Mouse (Mus musculus) embryonic facial prominence, embryonic 11.5 days (tissue): ENCODE data around the gene Pvrig. TPM values are rescaled to one million over a fixed set of nuclear protein-coding genes. Genes with fewer than 3 reads are reported as not detected.
"Not testable (repeated sequence)": the region's sequence is repeated elsewhere in the genome, so short reads cannot be mapped to it uniquely, and the experiment has no call there.

Source experiments
- ATAC-seq: fragments of 200-750 bp; cut with Nextera tagmentation; replicated peaks from 2 replicates; pipeline ENCODE4 v1.8.0; 2017; ENCODE audit warnings: low read depth; ENCODE audit not compliant: insufficient number of reproducible peaks, low FRiP score, low TSS enrichment
- DNase-seq: peaks from one replicate; pipeline ENCODE4 v3.0.0-alpha.2; 2015; ENCODE audit warnings: low spot score
- H3K27ac ChIP-seq: fragments of 300-500 bp; sonication (generic); replicated peaks from 2 replicates; pipeline ENCODE4 v1.5.1; 2014; ENCODE audit warnings: mild to moderate bottlenecking, low read depth, low read length, control low read depth
- H3K27me3 ChIP-seq: fragments of 300-500 bp; sonication (generic); 2 replicates; pipeline ENCODE4 v1.6.1; 2014; ENCODE audit warnings: mild to moderate bottlenecking, low read length, moderate library complexity, mixed read lengths; ENCODE audit not compliant: control insufficient read depth, insufficient read depth
- H3K36me3 ChIP-seq: fragments of 300-500 bp; sonication (generic); replicated peaks from 2 replicates; pipeline ENCODE4 v1.6.1; 2014; ENCODE audit warnings: low read depth, mild to moderate bottlenecking, low read length, moderate library complexity, mixed read lengths; ENCODE audit not compliant: control insufficient read depth, insufficient read depth
- H3K4me1 ChIP-seq: fragments of 300-500 bp; sonication (generic); 2 replicates; pipeline ENCODE4 v1.6.1; 2014; ENCODE audit warnings: low read length, mixed read lengths; ENCODE audit not compliant: control insufficient read depth, insufficient read depth
- H3K4me2 ChIP-seq: fragments of 300-500 bp; sonication (generic); 2 replicates; pipeline ENCODE4 v1.6.1; 2014; ENCODE audit warnings: low read depth, mild to moderate bottlenecking, control low read depth, low read length, moderate library complexity
- H3K4me3 ChIP-seq: fragments of 300-500 bp; sonication (generic); 2 replicates; pipeline ENCODE4 v1.5.1; 2014; ENCODE audit warnings: low read depth, low read length, control low read depth
- H3K9ac ChIP-seq: fragments of 300-500 bp; sonication (generic); replicated peaks from 2 replicates; pipeline ENCODE4 v1.6.1; 2014; ENCODE audit warnings: mild to moderate bottlenecking, control low read depth, low read length
- H3K9me3 ChIP-seq: fragments of 300-500 bp; sonication (generic); replicated peaks from 2 replicates; pipeline ENCODE4 v1.6.1; 2016; ENCODE audit warnings: mild to moderate bottlenecking, low read length, inconsistent platforms, mixed read lengths; ENCODE audit not compliant: control insufficient read depth
- WGBS: fragments of 180-500 bp; shearing (Covaris S2); extraction: QIAGEN DNeasy Blood & Tissue Kit; methylation state at CpG from one replicate; pipeline ENCODE4 v1.1.7; 2014; 5-methylcytosine and 5-hydroxymethylcytosine counted together
- polyA plus RNA-seq: library from polyadenylated mRNA; unstranded; fragments of >200 nt; fragmentation: Nextera tagmentation; extraction: Ambion mirVana; gene quantifications from 2 replicates; pipeline ENCODE4 v1.2.1, GENCODE M21; 2014

Pvrig gene
- polyA plus RNA-seq: not detected in 2 replicates

- Histone ChIP-seq H3K36me3 (no peaks in the 10 kb centered on the region), H3K9me3 (no peaks in the 10 kb centered on the region), H3K9ac (no peak within 1 kb of the TSS), H3K27ac (no peak within 1 kb of the TSS), H3K4me1 (no peaks in the 10 kb centered on the region), H3K4me2 (no peak within 1 kb of the TSS), H3K27me3 (no peaks in the 10 kb centered on the region), H3K4me3 (no peak within 1 kb of the TSS)
- DNase-seq (no peak), ATAC-seq (no peak)
- 79% methylated on average over 2 of the region's 2 CpGs for WGBS
Measured at GRCm38 (mm10) chr5:138341661-138342060, at the start of gene Pvrig. Gene Pvrig (plus strand): TSS chr5:138341961.

- Histone ChIP-seq H3K27me3 (no peaks in the 10 kb centered on the region), H3K9ac (no peak overlapping the region), H3K36me3 (no peaks in the 10 kb centered on the region), H3K27ac (no peak overlapping the region), H3K9me3 (no peaks in the 10 kb centered on the region), H3K4me3 (no peak overlapping the region), H3K4me2 (no peak overlapping the region), H3K4me1 (no peaks in the 10 kb centered on the region)
- DNase-seq (no peak), ATAC-seq (no peak)
Measured at GRCm38 (mm10) chr5:138294158-138294557, 47.6 kb upstream of the Pvrig start.

- no peak overlapping the region for H3K4me2 ChIP-seq
- no peaks in the 10 kb centered on the region for H3K36me3 ChIP-seq
- WGBS: 87% methylated on average over 2 of the region's 2 CpGs
- no peak overlapping the region for H3K4me3 ChIP-seq
- no peaks in the 10 kb centered on the region for H3K4me1 ChIP-seq
- no peak overlapping the region for H3K27ac ChIP-seq
- no peak overlapping the region for H3K9ac ChIP-seq
- no peaks in the 10 kb centered on the region for H3K27me3 ChIP-seq
- ATAC-seq (no peak), DNase-seq (no peak)
- no peaks in the 10 kb centered on the region for H3K9me3 ChIP-seq
Measured at GRCm38 (mm10) chr5:138299613-138300012, 42.1 kb upstream of the Pvrig start.

GRCm38 (mm10) chr5:138312795-138313194 is 29.0 kb upstream of the Pvrig start:
- Histone ChIP-seq H3K27ac (no peak overlapping the region), H3K4me3 (no peak overlapping the region), H3K9ac (no peak overlapping the region), H3K36me3 (no peaks in the 10 kb centered on the region), H3K9me3 (no peaks in the 10 kb centered on the region), H3K4me1 (no peaks in the 10 kb centered on the region), H3K27me3 (no peaks in the 10 kb centered on the region), H3K4me2 (no peak overlapping the region)
- WGBS: 91% methylated on average over 3 of the region's 3 CpGs
- ATAC-seq (no peak), DNase-seq (no peak)

GRCm38 (mm10) chr5:138343216-138343615 is 1.5 kb downstream of the Pvrig start:
- DNase-seq (no peak), ATAC-seq (no peak)
- no peaks in the 10 kb centered on the region for H3K36me3 ChIP-seq
- H3K9ac ChIP-seq: no peak overlapping the region
- no peak overlapping the region for H3K4me3 ChIP-seq
- WGBS: 87% methylated on average over 3 of the region's 3 CpGs
- H3K4me2 ChIP-seq: no peak overlapping the region
- H3K9me3 ChIP-seq: no peaks in the 10 kb centered on the region
- no peaks in the 10 kb centered on the region for H3K4me1 ChIP-seq
- no peaks in the 10 kb centered on the region for H3K27me3 ChIP-seq
- no peak overlapping the region for H3K27ac ChIP-seq

- H3K9me3 ChIP-seq, H3K36me3 ChIP-seq, H3K9ac ChIP-seq, H3K4me3 ChIP-seq, H3K4me2 ChIP-seq, H3K27me3 ChIP-seq, ATAC-seq, DNase-seq, H3K4me1 ChIP-seq, H3K27ac ChIP-seq: not testable (repeated sequence)
- WGBS: 89% methylated on average over 6 of the region's 7 CpGs
Measured at GRCm38 (mm10) chr5:138363208-138363607, 21.4 kb downstream of the Pvrig start.

- not testable (repeated sequence) for H3K4me2 ChIP-seq, DNase-seq, H3K36me3 ChIP-seq, ATAC-seq, H3K4me3 ChIP-seq, H3K9me3 ChIP-seq, H3K27ac ChIP-seq, H3K4me1 ChIP-seq, H3K27me3 ChIP-seq, H3K9ac ChIP-seq
- WGBS: 92% methylated on average over 10 of the region's 10 CpGs
Measured at GRCm38 (mm10) chr5:138365347-138365746, 23.6 kb downstream of the Pvrig start.
